Mouse (Mus musculus): ENCODE data around the gene Tenm3.

Gene Tenm3

GRCm38 (mm10) chr8:48522004-48522403, 321.7 kb downstream of the Tenm3 start:
- DNase-seq (ENCODE audit: low spot score): no peak

- no peak for DNase-seq (ENCODE audit: low spot score)
Observed at GRCm38 (mm10) chr8:48517431-48517830, 326.3 kb downstream of the Tenm3 start.

- DNase-seq (ENCODE audit: low spot score): no peak
Observed at GRCm38 (mm10) chr8:48514230-48514629, 329.5 kb downstream of the Tenm3 start.

- DNase-seq (ENCODE audit: low spot score): no peak
Observed at GRCm38 (mm10) chr8:48513801-48514200, 329.9 kb downstream of the Tenm3 start.

- no peak for DNase-seq (ENCODE audit: low spot score)
Observed at GRCm38 (mm10) chr8:48511546-48511945, 332.2 kb downstream of the Tenm3 start.

GRCm38 (mm10) chr8:48511137-48511536, 332.6 kb downstream of the Tenm3 start:
- no peak for DNase-seq (ENCODE audit: low spot score)

GRCm38 (mm10) chr8:48508641-48509599, 334.8 kb downstream of the Tenm3 start:
- DNase-seq (ENCODE audit: low spot score): peak; percentile 94

GRCm38 (mm10) chr8:48507719-48508501, 335.8 kb downstream of the Tenm3 start:
- DNase-seq (ENCODE audit: low spot score): no peak

GRCm38 (mm10) chr8:48492491-48492890, 351.3 kb downstream of the Tenm3 start:
- DNase-seq (ENCODE audit: low spot score): no peak

GRCm38 (mm10) chr8:48490635-48491165, 353.1 kb downstream of the Tenm3 start:
- DNase-seq (ENCODE audit: low spot score): no peak

GRCm38 (mm10) chr8:48489936-48490634, 353.7 kb downstream of the Tenm3 start:
- DNase-seq (ENCODE audit: low spot score): no peak

- no peak for DNase-seq (ENCODE audit: low spot score)
Observed at GRCm38 (mm10) chr8:48489417-48489816, 354.3 kb downstream of the Tenm3 start.

GRCm38 (mm10) chr8:48488809-48489208, 354.9 kb downstream of the Tenm3 start:
- no peak for DNase-seq (ENCODE audit: low spot score)

GRCm38 (mm10) chr8:48484143-48484542, 359.6 kb downstream of the Tenm3 start:
- DNase-seq (ENCODE audit: low spot score): no peak

- no peak for DNase-seq (ENCODE audit: low spot score)
Observed at GRCm38 (mm10) chr8:48481709-48482671, 361.8 kb downstream of the Tenm3 start.

- no peak for DNase-seq (ENCODE audit: low spot score)
Observed at GRCm38 (mm10) chr8:48477371-48477935, 366.3 kb downstream of the Tenm3 start.

GRCm38 (mm10) chr8:48476896-48477295, 366.9 kb downstream of the Tenm3 start:
- DNase-seq (ENCODE audit: low spot score): no peak

GRCm38 (mm10) chr8:48467633-48468032, 376.1 kb downstream of the Tenm3 start:
- DNase-seq (ENCODE audit: low spot score): no peak

GRCm38 (mm10) chr8:48458373-48458772, 385.4 kb downstream of the Tenm3 start:
- peak; percentile 68 for DNase-seq (ENCODE audit: low spot score)

GRCm38 (mm10) chr8:48456328-48457124, 387.2 kb downstream of the Tenm3 start:
- peak; percentile 56 for DNase-seq (ENCODE audit: low spot score)
